Mouse (Mus musculus): ENCODE measurements around the gene Rbms3. TPM values are rescaled to one million over a fixed set of nuclear protein-coding genes. Genes with fewer than 3 reads are reported as not detected.

The Rbms3 gene
- total and polyA plus RNA-seq, 2 experiments from 2014 or later, result 56.3 to 77.9 TPM

DNA sequence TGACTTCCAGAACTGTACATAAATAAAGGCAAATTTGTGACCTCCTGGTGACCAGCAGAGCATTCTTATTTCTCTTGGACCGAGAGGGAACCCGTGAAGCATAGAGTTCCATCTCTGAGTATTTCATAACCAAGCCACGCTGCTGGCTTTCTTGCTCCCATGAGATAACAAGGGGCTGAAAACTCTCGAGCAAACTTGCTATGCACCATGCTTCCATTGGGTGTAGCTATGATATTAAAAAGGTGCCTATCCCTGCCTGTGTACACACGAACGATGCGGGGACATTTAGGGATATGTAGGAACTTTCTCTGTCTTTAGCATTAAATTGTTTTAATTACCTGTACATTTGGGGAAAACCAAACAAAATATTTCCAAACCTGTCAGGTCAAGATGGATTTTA, 827.1 kb downstream of the Rbms3 start:
- H3K36me3 ChIP-seq (ENCODE audit: insufficient read depth, low read length), result no peaks in the 10 kb centered on the region
- DNase-seq (ENCODE audit: low spot score) (peak; percentile 59), ATAC-seq (no peak)
- 60% methylated on average over 7 of the region's 7 CpGs for whole genome bisulfite sequencing
- no peaks in the 10 kb centered on the region for H3K9me3 ChIP-seq (ENCODE audit: low read length)
- H3K27ac ChIP-seq, result no peak overlapping the region
- no peaks in the 10 kb centered on the region for H3K27me3 ChIP-seq (ENCODE audit: insufficient read depth, low read length)
- H3K9ac ChIP-seq (replicated peaks; ENCODE audit: low read length), result no peak overlapping the region
- no peaks in the 10 kb centered on the region; the same call in 1 of the 2 replicates for H3K4me1 ChIP-seq (ENCODE audit: insufficient read depth, low read length)
- no peak overlapping the region for H3K4me3 ChIP-seq (ENCODE audit: low read length)
- peak; percentile 61 for TF ChIP-seq CTCF (IDR thresholded peaks at IDR 0.05; ENCODE audit: low read depth)
- H3K4me2 ChIP-seq (ENCODE audit: low read depth, low read length), result no peak overlapping the region

DNA sequence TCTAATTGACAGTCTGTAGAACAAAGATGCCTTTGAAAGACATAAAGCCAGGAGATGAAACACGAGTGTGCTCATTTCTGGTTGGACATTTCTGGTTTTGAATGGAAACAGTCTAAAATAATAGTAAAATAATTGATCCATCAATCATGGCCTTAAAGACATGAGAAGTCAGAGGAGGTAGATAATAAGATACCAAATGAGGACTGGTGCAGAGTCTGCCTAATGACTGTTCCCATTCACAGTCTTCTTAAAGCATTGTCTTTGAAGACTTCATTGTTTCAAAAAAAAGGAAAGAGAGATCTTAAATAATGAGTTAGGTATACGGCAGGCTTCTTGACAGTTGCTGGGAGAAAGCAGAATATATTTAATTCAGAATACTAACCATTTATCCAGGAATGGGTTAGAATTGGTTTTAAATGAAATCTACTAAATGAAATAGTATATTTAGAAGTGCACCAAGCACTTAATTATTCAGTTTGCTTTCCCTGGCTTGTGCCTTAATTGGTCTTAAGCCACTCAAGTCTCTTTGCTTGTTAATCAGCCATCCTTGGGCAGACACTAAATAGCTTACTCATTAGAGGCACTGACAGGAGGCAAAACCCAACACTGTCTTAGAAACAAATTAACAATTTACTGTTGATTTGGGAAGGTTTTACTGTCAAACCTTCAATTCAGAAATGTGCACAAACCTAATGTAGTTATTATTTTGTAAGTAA, 834.3 kb downstream of the Rbms3 start:
- Histone ChIP-seq H3K27me3 (ENCODE audit: insufficient read depth, low read length) (no peaks in the 10 kb centered on the region), H3K27ac (no peak overlapping the region), H3K9me3 (ENCODE audit: low read length) (no peaks in the 10 kb centered on the region), H3K36me3 (ENCODE audit: insufficient read depth, low read length) (no peaks in the 10 kb centered on the region), H3K4me3 (ENCODE audit: low read length) (no peak overlapping the region), H3K9ac (replicated peaks; ENCODE audit: low read length) (no peak overlapping the region), H3K4me2 (ENCODE audit: low read depth, low read length) (no peak overlapping the region), H3K4me1 (ENCODE audit: insufficient read depth, low read length) (no peaks in the 10 kb centered on the region)
- WGBS, result 44% methylated on average over 2 of the region's 2 CpGs
- TF ChIP-seq CTCF (IDR thresholded peaks at IDR 0.05; ENCODE audit: low read depth), result no peak
- ATAC-seq, result no peak
- DNase-seq (ENCODE audit: low spot score), result no peak

GRCm38 (mm10) chr9:116791850-116792249, 837.9 kb downstream of the Rbms3 start:
- H3K27me3 ChIP-seq (ENCODE audit: insufficient read depth, low read length), result no peaks in the 10 kb centered on the region

GRCm38 (mm10) chr9:116786136-116787046, 843.3 kb downstream of the Rbms3 start:
- no peak overlapping the region for H3K9ac ChIP-seq (replicated peaks; ENCODE audit: low read length)
- H3K4me2 ChIP-seq (ENCODE audit: low read depth, low read length), result no peak overlapping the region
- no peak overlapping the region for H3K27ac ChIP-seq
- H3K9me3 ChIP-seq (ENCODE audit: low read length), result 0 out of 2 replicates have a peak, but pooled peaks cover 2% of the 10 kb centered on the region
- no peak overlapping the region for H3K4me3 ChIP-seq (ENCODE audit: low read length)
- ATAC-seq (no peak), DNase-seq (ENCODE audit: low spot score) (no peak)
- 81% methylated on average over 11 of the region's 11 CpGs for WGBS
- no peak for TF ChIP-seq CTCF (IDR thresholded peaks at IDR 0.05; ENCODE audit: low read depth)
- no peaks in the 10 kb centered on the region for H3K36me3 ChIP-seq (ENCODE audit: insufficient read depth, low read length)
- H3K27me3 ChIP-seq (ENCODE audit: insufficient read depth, low read length), result no peaks in the 10 kb centered on the region
- no peaks in the 10 kb centered on the region for H3K4me1 ChIP-seq (ENCODE audit: insufficient read depth, low read length)

More at GRCm38 (mm10) chr9:116791850-116792249, 837.9 kb downstream of the Rbms3 start:
- Histone ChIP-seq H3K9ac (replicated peaks; ENCODE audit: low read length) (no peak overlapping the region), H3K4me2 (ENCODE audit: low read depth, low read length) (no peak overlapping the region), H3K36me3 (ENCODE audit: insufficient read depth, low read length) (no peaks in the 10 kb centered on the region), H3K9me3 (ENCODE audit: low read length) (0 out of 2 replicates have a peak, but pooled peaks cover 2% of the 10 kb centered on the region), H3K4me1 (ENCODE audit: insufficient read depth, low read length) (no peaks in the 10 kb centered on the region), H3K27ac (no peak overlapping the region), H3K4me3 (ENCODE audit: low read length) (no peak overlapping the region)
- no peak for DNase-seq (ENCODE audit: low spot score)
- no peak for TF ChIP-seq CTCF (IDR thresholded peaks at IDR 0.05; ENCODE audit: low read depth)
- no peak for ATAC-seq
- WGBS, result 80% methylated on average over 7 of the region's 7 CpGs

DNA sequence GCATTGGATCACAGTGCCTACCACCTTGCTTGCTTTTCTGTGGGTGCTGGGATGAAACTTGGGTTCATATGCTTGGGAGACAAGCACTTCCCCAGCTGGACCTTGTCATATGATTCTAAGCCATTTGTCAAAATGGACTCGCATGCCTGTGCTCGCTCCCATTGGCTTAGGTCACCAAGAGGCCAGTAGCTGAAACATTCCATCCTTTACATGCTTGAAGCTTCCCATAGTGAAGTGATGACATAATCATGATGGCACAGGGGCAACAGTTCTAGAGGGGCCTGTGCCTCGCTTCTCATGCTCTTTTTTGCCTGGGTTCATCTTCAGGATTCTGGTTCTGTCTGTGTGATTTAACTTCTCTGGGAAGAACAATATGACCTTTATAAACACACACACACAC, 857.9 kb downstream of the Rbms3 start:
- H3K9ac ChIP-seq (replicated peaks; ENCODE audit: low read length), result no peak overlapping the region
- no peak for DNase-seq (ENCODE audit: low spot score)
- H3K9me3 ChIP-seq (ENCODE audit: low read length), result no peaks in the 10 kb centered on the region
- no peak overlapping the region for H3K4me3 ChIP-seq (ENCODE audit: low read length)
- no peak overlapping the region for H3K27ac ChIP-seq
- no peak overlapping the region for H3K4me2 ChIP-seq (ENCODE audit: low read depth, low read length)
- no peak for ATAC-seq
- no peaks in the 10 kb centered on the region for H3K27me3 ChIP-seq (ENCODE audit: insufficient read depth, low read length)
- no peak for TF ChIP-seq CTCF (IDR thresholded peaks at IDR 0.05; ENCODE audit: low read depth)
- H3K36me3 ChIP-seq (ENCODE audit: insufficient read depth, low read length), result no peaks in the 10 kb centered on the region
- no peaks in the 10 kb centered on the region for H3K4me1 ChIP-seq (ENCODE audit: insufficient read depth, low read length)
- WGBS, result 75% methylated on average over 3 of the region's 3 CpGs

DNA sequence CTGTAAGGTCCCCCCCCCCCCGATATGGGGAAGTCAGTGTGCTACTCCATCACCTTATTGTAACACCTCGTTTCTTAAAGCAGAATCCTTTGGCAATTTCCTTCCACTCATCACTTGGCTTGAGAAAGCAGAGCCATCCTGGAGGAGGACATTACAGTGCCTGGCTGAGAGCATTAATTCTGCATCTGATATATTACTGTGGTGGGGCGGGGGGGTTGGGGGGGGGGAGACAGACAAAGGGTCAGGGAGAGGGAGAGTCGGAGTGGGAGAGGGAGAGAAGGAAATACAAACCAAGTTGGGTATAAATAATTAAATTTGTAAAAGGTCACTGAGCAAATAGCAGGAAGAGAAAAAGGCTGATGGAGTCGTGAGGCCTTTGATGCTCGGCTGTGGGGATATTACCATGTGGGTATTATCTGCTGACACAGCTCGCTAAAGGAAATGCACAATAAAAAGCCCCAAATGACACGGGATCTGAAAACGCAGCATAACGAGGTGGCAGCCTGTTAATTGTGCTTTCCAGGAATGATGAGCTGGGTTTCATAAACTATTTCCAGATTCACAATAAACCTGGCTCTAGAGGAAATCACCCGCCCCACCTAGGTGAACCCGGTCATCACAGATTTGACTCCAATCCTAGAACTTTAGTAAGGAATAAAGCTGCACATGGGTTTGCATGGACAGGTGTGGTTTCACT, 860.2 kb downstream of the Rbms3 start:
- H3K9me3 ChIP-seq (ENCODE audit: low read length), result no peaks in the 10 kb centered on the region
- no peaks in the 10 kb centered on the region for H3K36me3 ChIP-seq (ENCODE audit: insufficient read depth, low read length)
- no peaks in the 10 kb centered on the region for H3K27me3 ChIP-seq (ENCODE audit: insufficient read depth, low read length)
- ATAC-seq (no peak), DNase-seq (ENCODE audit: low spot score) (no peak)
- H3K4me2 ChIP-seq (ENCODE audit: low read depth, low read length), result no peak overlapping the region
- TF ChIP-seq CTCF (IDR thresholded peaks at IDR 0.05; ENCODE audit: low read depth), result no peak
- no peaks in the 10 kb centered on the region for H3K4me1 ChIP-seq (ENCODE audit: insufficient read depth, low read length)
- H3K9ac ChIP-seq (replicated peaks; ENCODE audit: low read length), result no peak overlapping the region
- H3K4me3 ChIP-seq (ENCODE audit: low read length), result no peak overlapping the region
- H3K27ac ChIP-seq, result no peak overlapping the region
- 39% methylated on average over 12 of the region's 12 CpGs for WGBS
